Mouse (Mus musculus) olfactory bulb, adult 2 months (tissue): ENCODE results near the gene Nkx2-1.

Source experiments
- CTCF ChIP-seq: fragments of 200-500 bp; IDR thresholded peaks from 2 replicates; pipeline ENCODE4 v1.5.1; 2012; ENCODE audit warnings: low read depth, mild to moderate bottlenecking, low read length, moderate library complexity; ENCODE audit not compliant: insufficient read depth
- POLR2A ChIP-seq: fragments of 200-500 bp; IDR thresholded peaks from 2 replicates; pipeline ENCODE4 v1.6.1; 2012; ENCODE audit warnings: mild to moderate bottlenecking, low read depth, low read length, moderate library complexity; ENCODE audit not compliant: insufficient read depth

- TF ChIP-seq CTCF (no peak), POLR2A (no peak)
Observed at GRCm38 (mm10) chr12:56532142-56532541, 4.6 kb downstream of the Nkx2-1 start.
